Mouse (Mus musculus) adrenal gland, postnatal 10 days (tissue): Measurements from ENCODE around the gene Hsf2bp. TPM values are rescaled to one million over a fixed set of nuclear protein-coding genes. Genes with fewer than 3 reads are reported as not detected.
A peak's percentile ranks its signal among the peaks of the same experiment; 100 is the strongest.

Experiments
- DNase-seq: peaks from one replicate; pipeline ENCODE4 v3.0.0; 2021; ENCODE audit warnings: mixed read lengths
- long read RNA-seq, 2 experiments: library from polyadenylated mRNA; stranded (forward); transcript quantifications; one replicate each; pipeline ENCODE4 v2.0.0; 2021
- total RNA-seq, 2 experiments: library from RNA; stranded (reverse); gene quantifications; 2 replicates each; pipeline ENCODE4 v1.2.3; 2021

Gene Hsf2bp
- total RNA-seq = 1 to 10 TPM; 1.4 to 1.7 TPM
- long read RNA-seq, experiment 1, partial matches to known transcripts = 0 of 2 reads
- long read RNA-seq, experiment 1, other reads (novel, unspliced or antisense) = 2 of 2 reads
- long read RNA-seq, experiment 2, partial matches to known transcripts = 0 of 3 reads
- long read RNA-seq, experiment 2, other reads (novel, unspliced or antisense) = 2 of 3 reads

- peak; percentile 90 for DNase-seq
These were observed at the start of gene Hsf2bp, which contains the start of gene Rrp1b for GRCm38 (mm10) chr17:32035609-32036508. Hsf2bp (minus strand) TSS chr17:32036349. Rrp1b (plus strand) TSS chr17:32036100.

DNA sequence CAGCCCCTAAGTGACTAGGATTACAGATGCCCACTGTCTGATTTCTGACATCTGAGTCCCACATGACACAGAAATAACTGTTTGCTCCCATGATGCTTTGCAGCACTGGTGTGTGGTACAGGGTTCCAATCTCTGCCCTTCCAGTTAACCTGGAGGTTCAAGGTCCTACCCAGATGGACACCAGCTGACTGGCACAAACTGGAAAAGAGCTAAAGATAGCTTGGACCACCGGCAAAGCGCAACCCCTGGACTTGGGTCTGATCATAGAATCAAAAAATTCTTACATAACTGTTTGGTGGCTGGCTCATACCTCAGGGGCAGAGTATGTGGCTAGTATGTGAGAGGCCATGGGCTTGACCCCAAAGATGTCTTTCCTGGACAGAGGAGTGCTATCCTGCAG lies 47.2 kb upstream of the Hsf2bp start:
- no peak for DNase-seq

GRCm38 (mm10) chr17:32075164-32075563 lies 39.0 kb upstream of the Hsf2bp start:
- DNase-seq = peak; percentile 69

GRCm38 (mm10) chr17:32074658-32075057 lies 38.5 kb upstream of the Hsf2bp start:
- no peak for DNase-seq

- peak; percentile 97 for DNase-seq
These were observed 37.2 kb upstream of the Hsf2bp start for GRCm38 (mm10) chr17:32073359-32073758.

DNA sequence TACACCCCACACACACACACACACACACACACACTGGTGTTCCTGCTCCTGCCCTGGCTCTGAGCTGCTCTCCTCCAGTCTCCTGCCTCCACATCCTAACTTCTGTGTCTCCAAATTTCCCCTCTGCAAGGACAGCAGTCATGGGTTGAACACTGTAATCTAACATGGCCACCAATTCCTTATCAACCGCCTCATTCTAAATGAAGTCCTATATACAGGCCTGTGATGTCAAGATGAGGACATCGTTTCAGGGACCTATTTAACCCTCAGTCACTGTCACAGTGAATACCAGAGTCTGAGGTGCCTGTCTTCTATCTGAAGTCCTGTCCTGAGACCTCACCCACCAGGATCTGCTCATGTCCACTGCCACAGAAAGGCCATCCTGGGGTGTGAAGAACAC lies 32.7 kb upstream of the Hsf2bp start:
- DNase-seq = no peak

GRCm38 (mm10) chr17:32068381-32068780 lies 32.2 kb upstream of the Hsf2bp start:
- peak; percentile 38 for DNase-seq

- DNase-seq = no peak
These were observed 31.4 kb upstream of the Hsf2bp start for GRCm38 (mm10) chr17:32067541-32067940.

- DNase-seq = peak; percentile 27
These were observed 28.6 kb upstream of the Hsf2bp start for GRCm38 (mm10) chr17:32064762-32065161.

DNA sequence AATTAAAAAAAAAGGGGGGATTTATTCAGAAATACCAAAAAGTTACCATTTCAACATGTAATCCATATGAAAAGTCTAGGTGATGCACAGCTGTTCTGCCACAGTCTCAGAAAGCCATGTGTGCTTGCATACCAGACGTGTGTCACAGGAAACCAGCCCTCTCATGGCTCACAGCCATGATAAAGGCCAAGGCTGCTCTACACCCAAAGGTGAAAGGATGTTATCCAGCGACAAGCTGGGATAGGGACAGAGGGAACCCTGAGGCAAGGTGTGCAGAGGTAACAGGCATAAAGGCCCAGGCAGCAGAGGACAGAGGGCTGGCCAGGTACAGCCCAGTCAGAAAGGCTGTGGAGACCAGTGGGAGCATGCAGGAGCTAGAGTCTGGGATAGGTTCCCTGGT lies 27.5 kb upstream of the Hsf2bp start:
- DNase-seq = no peak

- DNase-seq = no peak
These were observed 25.1 kb upstream of the Hsf2bp start for GRCm38 (mm10) chr17:32061219-32061618.

DNA sequence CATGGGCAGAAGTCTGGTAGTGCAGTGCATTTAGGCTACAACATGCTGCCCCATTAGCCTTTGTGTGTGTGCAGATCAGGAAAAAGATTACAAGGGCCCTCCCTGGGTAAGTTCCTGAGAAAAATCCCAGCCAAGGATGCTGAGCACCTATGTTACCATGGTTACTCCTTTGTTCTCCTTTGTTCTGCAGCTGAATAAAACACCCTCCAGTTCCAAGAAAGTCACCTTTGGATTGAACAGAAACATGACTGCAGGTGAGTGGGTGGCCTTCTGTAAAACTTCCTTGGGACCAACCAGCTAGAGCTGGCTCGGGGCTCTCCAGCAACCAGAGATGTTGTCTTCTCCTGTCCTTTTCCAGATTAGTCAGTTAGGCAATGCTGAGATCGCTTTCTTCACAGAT lies 22.9 kb upstream of the Hsf2bp start:
- no peak for DNase-seq

DNA sequence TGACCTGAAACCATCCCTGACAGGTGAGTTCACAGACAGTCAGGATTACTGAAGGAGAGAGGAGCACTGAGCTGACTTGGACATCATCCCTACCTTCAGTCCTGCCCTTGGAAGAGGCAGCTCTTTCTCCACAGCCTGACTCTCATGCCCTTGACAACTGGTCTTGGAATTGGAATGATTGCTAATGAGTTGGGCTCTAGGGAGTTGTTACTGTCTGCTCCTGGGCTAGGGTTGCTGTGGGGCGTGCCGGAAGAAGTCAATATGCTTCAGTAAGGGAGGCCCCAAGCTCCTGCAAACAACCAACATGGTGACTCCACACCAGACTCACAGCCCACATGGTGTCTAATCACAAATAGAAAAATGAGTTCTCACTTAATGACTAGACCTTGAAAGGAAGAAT lies 21.7 kb upstream of the Hsf2bp start:
- no peak for DNase-seq

DNA sequence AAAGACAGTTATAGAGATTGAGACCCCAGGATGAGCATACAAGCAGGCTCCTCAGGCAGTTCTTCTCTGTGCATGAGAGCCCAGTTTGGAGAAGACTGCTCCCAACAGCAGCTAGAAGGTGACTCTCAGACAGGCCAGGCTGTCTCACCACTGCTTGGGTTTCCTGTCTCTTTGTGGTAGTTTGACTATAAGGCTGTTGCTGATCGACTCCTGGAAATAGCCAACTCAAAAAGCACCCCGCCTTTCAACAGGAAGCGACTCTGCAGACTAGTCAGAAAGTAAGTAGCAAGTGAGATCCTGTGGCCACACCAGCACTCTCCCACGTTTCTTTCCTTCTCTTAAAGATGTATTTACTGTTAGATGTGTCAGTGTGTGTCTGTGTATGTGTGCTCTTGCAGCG lies 17.5 kb upstream of the Hsf2bp start:
- no peak for DNase-seq

- no peak for DNase-seq
These were observed 16.3 kb upstream of the Hsf2bp start for GRCm38 (mm10) chr17:32052237-32053080.

- DNase-seq = no peak
These were observed 14.5 kb upstream of the Hsf2bp start for GRCm38 (mm10) chr17:32050609-32051008.

DNA sequence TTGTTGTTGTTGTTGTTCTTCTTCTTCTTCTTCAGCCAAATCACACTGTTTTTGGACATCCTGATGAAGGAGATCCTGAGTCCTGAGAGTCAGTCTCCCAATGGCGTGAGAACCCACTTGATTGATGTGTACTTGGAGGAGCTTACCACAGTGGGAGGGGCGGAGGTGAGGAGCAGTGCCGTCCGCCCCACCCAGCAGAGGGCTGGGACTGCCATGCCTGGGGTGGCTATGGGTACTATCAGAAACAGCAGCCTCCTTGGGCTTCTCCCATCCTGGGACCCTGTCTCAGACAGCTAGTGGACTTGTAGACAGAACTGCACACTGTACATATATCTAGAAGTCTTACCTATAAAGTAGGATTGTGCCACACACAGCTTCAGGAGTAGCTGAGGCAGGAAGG lies 13.8 kb upstream of the Hsf2bp start:
- no peak for DNase-seq

DNA sequence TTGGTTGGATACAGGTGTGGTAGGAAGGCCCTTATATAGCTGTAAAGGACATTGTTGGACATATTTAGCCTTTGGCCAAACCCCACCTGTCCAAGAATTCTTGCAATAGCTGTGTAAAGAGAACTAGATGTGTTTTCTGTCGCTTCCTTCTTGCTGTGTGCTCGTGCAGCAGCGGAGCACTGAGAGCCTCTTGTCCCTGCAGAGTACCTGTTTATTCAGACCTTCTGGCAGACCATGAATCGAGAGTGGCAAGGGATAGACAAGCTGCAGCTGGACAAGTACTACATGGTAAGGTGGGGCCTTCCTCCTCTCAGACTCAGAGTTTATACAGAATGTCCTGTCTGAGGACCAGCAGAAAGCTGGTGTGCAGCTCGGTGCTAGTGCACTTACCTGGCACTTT lies 12.2 kb upstream of the Hsf2bp start:
- no peak for DNase-seq

DNA sequence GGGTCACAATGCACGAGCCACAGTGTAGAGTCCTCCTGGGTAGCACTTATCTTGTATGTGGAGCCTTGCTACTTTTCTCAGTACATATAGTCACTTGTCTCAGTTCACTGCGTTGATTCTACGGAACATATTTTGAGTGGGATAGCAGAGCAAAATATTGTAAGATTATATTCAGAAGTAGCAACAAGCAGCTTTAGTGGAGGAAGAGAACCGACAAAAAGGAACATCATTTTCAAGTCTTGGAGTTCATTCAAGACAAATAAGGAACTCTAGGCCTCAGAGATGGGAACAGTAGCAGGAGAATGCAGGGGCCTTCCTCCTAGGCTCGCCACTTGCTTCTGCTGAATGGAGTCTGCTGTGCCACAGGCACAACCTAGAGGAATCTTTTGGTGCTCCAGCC lies 10.4 kb upstream of the Hsf2bp start:
- no peak for DNase-seq

- DNase-seq = no peak
These were observed 4.1 kb upstream of the Hsf2bp start for GRCm38 (mm10) chr17:32040263-32040662.

GRCm38 (mm10) chr17:32036509-32037438 lies 625 bp upstream of the Hsf2bp start:
- DNase-seq = peak; percentile 39

DNA sequence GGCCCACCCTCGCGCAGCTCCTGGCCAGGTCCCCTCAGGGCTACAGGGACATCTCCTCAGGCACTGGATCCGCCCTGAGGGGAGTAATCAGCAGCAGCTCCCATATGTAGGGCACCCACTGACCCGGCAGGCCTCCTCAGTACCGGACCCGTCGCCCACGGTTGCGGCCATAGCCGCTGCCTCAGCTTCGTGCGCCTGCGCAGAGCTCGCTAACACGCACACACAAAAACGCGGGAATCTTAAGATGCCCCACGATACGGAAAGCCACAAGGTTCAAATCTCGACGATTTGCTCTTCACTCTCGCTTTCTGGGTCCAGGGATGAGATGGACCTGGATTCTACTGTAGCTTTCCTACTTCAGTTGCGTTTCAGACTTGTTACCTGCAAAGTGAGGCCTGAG lies 1.8 kb downstream of the Hsf2bp start:
- DNase-seq = no peak
